Mouse (Mus musculus) gastrocnemius, adult 8-10 months (tissue): ENCODE data around the gene Ptprq. TPM values are rescaled to one million over a fixed set of nuclear protein-coding genes. Genes with fewer than 3 reads are reported as not detected.

Experiments used
- DNase-seq, 2 experiments: peaks; one replicate each; pipeline ENCODE4 v3.0.0; 2022; ENCODE audit warnings: low spot score in 2 of 2
- total RNA-seq, 4 experiments: library from RNA; stranded (reverse); gene quantifications; 2 replicates each; pipeline ENCODE4 v1.2.4; 2022

The Ptprq gene
- total RNA-seq: under 1 TPM; 0.15 to 0.40 (median 0.23) TPM

DNA sequence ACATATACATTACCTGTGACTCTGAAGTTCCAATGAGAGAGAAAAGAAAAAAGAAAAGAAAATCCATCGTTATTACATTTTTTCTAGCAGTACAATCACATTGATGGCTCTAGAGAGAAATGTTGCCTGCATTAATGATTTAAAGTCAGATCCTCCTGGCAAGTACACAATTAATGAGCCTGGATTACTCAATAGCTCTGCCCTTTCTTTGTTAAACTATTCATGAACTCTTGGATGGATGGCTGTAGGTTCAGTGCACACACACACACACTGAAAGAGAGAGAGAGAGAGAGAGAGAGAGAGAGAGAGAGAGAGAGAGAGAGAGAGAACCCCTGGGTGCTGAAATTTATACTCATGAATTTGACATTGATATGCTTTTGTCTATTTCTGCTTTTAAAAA is at the start of gene Ptprq:
Ptprq (minus strand) TSS at position 246 of the 400 bp plus-strand sequence.
- no peak for DNase-seq

DNA sequence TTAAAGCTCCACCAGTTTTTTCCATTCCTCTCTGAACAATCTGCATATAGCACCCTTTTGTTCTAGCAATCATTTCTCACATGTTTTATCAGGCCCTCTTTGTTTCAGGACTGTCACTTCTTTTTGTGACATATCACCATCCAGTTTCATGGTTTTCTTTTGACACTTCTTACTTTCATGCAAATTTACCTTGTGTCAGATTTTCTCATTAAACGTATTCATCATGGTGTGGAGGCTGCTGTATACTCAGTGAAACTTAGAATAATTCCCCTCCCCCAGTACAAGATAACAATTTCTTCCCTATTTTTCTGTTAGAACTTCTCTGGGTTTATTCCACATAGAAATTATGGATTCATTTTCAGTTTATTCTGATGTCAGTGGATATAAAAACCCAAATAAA is 39.8 kb upstream of the Ptprq start:
- DNase-seq: no peak

DNA sequence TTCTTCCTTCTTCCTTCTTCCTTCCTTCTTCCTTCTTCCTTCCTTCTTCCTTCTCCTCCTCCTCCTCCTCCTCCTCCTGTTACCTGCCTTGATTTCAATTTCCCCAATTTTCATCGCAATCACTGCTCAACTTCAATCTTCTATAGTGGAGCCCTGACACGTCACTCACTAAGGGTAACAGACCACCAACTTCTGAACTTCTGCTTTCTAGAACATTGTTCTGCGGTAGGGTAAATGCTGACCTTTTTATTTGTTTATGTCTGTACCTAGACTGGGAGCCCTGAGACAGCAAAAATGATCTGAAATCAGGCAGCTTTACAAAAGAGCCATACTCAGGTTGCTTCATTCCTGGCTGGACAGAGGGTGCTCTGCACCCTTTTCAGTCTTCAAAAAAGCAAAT is 33.6 kb upstream of the Ptprq start:
- DNase-seq: no peak

DNA sequence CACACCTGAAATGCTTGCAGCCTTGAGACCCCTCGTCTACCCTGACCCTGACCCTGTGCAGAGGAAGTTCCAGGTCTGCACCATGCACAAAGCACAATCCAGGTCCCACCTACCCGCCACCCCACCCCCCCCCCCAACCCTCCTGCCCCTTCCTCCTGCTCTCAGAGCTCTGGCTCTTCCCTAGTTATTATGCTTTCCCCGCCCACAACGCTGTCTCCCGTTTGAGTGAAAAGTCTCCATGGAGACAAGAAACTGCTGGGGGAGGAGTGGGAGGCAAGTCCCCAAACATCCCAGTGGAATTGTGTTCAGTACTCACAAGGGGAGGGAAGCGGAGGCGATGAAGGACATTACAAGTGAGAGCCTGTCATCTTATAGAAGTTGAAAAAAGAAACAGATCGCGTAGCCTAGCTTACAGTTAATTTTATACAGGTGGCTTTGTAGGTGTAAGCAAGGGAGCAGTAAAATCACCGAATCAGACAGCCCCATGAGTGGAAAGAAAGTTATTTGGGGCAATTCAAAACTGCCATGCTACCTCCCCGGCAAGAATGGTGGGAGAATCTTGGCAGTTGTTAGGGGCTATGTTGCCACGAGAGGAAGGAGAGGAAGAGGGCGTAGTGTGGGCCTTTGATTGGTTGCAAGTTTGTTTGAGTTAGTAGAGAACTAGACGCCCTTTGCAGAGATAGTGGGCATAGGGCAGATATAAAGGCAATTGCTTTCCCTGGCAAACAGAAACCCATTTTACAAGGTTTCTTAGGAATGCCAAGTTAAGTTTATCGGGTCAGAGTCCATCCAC is 32.7 kb upstream of the Ptprq start:
- no peak for DNase-seq

DNA sequence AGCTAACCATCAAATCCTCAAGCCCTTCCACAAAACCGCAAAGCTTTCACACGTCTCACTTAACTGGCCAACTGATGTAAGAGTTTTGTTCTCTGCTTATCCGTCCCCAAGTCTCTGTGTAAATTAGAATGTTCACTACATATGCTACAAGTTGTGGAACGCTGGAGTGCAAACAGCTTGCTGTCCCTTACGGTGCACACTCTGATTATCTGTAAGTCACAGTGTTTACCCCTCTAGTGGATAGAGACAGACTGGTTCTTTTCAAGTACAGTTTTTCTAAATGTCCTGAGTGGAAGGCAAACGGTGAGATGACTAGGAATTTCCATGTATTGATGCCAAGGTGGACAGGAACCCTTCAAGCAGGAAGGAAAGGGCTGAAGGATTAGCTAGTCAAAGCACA is 32.1 kb upstream of the Ptprq start:
- no peak for DNase-seq

DNA sequence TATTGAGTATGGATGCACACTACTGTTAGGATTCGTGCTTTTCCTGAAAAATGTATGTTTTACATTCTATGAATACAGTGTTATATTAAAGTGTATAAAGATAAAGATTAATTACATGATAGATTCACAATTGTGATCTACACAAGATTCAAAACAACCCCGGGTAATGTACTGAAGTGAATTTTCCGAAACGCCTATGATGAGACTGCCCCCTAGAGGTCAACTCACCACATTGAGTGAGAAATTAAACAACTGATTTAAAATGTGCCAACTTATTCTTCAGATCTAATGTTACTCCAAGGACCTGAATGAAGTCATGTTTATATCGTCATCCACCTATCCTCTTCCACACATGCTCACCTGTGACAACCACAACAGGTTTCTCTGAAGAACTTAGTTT is 27.7 kb upstream of the Ptprq start:
- no peak for DNase-seq

DNA sequence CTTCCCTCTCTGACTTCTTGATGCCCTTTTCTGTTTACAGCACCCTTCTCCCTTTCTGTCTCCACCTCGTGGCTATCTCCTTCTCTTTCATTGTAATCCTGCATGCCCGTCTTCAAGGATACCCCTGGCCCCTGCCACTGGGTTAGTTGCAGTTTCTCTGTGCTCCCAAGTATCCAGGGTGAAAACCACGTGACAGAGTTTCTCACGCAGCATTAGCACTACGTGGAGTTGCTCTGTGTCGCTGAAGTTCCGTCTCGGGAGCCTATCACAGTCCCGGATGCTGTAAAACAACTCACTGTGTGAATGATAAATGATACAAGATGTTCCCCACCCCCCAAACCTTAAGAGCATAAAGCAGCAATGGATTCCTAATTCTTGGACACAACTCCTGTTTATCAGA is 26.9 kb upstream of the Ptprq start:
- no peak for DNase-seq

DNA sequence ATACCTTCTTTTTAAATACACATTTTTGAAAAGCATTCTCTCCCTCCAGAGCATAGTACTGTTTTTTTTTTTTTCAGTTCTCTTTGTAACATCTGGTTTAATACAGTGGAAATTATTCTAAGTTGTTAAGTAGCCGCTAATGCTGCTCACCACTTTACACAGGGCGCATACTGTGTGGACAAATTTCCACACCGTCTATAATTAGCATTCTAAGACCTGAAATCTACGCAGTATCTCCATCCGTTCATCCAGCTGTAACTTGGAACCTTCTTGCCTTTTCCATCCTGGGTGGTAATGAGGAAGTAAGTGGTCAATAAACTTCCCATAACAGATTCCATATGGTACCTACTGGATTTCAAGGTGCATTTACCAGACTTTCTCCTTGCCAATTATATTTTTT is 20.0 kb upstream of the Ptprq start:
- DNase-seq: no peak

DNA sequence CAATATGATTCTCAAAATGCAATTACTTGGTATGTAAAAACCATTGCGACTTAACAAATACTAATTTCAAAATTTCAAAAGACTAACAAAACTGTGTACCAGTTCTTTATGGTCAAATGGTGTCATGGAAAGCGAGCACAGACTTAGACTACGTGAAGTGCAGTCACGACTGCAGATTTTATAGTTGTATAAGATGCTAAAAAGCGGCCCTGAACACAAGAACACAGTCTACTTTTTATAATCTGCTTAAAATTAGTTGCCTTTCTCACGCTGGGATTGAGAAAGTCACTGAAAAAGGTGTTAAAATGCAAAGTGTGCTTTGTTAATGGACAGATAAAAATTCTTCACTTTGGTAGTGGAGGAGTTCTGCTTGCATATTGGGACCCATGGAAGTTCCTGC is 17.9 kb upstream of the Ptprq start:
- no peak for DNase-seq

DNA sequence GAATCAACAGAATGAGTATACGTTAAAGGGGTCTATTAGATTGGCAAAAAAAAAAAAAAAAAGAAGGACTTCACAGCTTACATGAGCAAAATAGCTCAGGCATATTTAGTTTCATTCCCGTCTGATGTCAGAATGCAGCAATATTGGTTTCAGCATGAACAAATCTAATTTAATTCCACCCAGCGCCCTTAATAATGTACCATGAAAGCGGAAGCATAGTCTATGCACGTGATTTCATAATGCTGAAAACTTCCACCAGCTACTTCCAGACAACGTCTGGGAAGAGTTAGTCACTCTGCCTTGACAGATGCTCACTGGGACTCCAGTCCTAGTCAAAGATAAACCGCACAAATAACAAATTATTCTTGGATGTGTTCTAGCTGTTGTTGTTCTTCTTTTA is 15.6 kb upstream of the Ptprq start:
- DNase-seq: no peak

DNA sequence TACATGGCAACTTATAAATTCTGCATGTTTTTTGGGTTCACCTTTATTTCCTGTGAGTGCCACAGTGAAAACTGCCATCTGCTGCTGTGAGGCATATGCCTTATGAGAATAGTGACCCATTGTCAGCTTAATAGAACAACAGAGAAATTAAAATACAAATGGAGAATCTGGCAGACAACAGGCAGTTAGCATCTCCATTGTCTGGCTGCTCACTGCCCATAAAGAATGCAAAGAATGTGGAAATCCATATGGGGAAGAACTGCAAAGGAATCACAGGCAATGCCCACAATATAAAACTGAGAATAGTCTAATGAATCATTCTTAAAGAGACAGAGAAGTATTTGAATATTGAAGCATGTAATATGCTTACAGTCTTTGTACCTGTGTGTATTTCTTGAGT is 14.5 kb upstream of the Ptprq start:
- no peak for DNase-seq

DNA sequence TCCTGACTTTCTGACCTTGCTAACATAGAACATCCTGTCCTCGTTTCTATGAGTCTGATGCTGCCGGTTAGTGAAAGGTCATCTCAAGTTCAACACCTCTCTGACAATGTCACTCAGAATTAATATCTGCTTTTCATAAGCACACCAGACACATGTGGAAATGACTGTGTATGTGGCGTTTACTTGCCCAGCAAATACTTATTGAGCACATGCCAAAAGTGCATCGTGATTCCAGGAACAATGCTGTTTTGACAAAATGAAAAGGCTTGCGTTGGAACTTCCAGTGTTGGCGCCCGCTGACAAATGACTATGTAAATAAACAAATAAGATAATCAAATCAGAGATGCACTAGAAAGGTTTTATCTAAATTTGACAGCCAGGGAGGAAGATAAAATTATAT is 5.8 kb upstream of the Ptprq start:
- DNase-seq: no peak

DNA sequence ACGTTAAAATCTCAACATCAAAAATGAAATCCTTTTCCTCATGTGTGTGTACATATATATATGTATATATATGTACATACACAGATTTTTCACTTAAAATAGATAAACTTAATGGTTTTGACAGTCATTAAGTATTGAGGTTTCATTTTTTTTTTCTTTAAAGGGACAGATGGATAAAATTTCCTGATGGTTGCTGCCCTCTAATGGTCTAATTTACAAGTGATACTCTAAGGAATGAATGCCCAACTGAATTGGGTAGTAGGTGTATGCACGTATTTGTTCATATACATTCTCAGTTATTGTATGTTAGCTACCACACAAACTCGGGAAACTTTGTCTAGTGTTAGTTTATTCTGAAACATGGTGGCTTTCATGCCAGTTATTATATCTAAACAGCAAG is 15.4 kb downstream of the Ptprq start:
- no peak for DNase-seq

DNA sequence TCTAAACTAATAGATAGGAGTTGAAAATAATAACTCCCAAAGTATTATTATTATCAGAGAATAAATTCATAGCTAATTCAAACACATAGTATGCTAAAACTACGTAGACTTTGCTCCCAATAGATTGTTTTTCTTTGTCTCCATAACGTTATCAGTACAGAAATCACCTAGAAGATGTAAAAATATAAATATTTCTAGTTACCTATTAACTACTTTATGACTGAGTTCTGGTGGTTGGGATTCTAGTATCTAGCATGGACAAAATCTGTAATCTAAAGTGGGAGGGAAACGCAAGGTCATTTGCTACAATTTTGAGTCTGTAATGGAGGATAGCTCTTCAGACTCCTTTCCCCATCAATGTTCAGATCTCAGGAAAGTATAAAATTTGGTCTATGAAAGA is 18.9 kb downstream of the Ptprq start:
- no peak for DNase-seq

DNA sequence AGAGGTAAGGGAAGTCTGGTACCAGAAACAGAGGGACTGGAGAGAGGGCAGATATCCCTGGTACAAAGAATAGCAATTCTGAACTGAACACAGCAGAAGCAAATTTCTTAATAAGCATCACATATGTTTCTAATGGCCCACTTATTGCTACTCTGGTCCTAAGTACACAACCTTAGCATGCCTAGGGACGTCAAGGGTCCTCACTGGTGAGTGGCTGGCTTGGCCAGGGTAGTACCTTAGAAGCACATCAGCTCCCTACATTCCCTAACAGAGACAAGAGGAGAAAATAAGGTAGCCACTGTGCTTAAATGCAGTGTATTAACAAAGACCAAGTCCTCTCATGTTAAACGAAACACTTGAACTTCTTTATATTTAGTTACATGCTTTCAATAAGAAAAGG is 21.1 kb downstream of the Ptprq start:
- DNase-seq: no peak

DNA sequence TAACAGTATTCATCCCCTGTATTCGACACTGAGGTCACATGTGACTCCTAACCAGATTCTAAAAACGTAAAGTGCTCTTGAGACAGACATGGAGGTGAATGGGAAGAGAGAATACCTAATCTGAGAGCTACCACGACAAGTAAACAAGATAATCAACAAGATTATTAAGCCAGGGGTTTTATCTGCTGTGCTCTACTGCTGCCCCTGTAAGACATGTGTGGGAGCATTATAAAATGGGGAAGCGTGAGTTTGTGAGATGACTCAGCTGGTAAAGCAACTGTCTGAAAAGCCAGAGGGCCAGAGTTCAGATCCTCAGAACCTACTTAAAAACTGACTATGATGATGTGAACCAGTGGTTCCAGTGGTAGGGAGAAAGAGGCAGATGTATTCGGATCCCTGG is 22.7 kb downstream of the Ptprq start:
- no peak for DNase-seq

DNA sequence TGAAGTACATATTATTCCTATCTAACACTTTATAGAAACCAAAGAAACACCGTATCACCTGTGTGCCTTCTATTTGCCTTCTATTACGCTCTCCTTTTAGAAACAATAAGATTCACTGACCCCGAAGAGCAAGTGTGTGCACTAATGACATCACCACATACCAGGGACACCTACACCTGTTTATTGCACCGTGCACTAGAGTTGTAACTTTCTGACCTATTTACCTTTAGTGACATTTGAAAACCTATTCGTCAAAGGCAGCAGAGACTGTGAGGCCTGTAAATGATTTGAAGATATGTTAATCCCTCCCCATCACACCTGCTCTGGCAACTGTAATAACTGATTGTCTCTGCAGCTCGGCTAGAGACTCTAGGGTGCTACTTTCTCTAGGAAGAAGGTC is 32.5 kb downstream of the Ptprq start:
- DNase-seq: no peak

DNA sequence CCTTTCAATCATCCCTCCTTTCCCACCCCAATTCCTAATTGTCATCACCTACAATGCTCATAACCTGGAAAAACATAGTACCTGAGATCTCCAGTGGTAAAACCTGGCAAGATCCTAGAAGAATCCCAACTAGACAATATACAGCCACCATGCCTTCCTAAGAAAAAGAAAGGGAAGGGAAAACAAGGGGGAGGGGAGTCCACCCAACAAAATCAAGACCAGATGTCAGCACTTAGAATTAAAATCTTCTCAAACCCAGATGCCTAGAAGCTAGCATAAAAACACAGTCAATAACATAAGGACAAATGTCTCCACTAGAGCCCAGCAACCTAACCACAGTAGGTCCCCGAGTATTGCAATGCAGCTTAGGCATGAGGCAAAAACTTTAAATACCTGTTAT is 43.9 kb downstream of the Ptprq start:
- no peak for DNase-seq

DNA sequence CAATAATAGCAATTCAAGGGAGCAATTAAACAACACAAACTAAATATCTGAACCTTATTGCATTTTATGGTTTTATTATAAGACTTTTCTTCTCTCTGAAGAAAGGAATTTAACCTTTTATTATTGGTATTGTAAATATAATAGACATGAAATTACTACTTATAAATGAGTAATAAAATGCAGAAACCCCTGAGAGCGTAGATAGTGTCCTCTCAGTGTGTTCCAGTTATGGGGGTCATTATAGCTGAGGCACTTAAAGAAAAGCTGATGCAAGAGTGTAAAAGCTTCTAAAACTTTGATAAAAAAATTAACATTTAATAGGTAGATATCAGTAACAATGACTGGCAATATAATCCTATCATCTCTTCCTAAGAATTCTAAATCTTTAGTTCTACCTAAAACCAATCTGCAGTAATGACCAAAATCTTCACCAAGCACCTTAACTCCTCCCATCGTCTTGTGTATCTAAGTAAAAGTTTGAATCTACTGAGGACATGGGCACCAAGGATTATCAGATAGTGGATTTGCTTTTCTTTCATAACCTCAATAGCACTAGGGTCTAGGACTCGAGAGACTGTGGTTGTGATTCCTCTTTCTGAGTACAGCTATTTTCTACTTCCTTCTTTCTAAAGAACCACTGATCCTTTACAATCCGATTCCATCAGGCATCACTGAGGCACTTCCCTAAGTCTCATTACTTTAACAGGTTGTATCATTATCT is 51.3 kb downstream of the Ptprq start:
- no peak for DNase-seq

DNA sequence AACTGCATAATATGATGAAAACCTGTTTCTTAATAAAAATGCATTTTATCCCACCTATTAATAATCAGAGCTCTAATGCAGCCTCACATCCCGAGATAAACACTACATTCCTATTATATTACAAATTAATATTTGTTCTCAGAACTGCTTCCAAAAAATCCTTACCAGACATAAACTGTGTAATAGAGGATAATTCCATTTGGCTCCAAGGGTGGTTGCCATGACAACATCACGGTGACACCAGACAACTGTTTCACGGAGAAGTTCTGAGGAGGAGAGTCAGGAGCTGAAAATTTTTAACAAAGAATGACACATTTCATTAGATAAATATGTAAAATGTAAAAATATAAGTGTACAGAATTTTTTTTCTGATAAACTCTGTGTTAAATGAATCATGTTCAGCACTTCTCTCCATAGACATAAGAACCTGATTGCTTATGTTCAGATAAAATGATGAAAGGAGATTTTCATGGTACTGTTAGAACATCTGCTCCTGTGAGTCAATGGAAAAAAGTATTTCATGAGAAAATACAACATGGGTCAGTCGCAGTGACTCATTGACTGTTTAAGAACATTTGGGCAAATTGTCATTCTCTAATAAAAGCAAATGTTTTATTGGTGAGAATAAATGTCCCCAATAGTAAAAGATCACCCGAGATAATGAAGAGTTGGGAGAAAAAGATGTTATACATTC is 57.3 kb downstream of the Ptprq start:
- DNase-seq: no peak

DNA sequence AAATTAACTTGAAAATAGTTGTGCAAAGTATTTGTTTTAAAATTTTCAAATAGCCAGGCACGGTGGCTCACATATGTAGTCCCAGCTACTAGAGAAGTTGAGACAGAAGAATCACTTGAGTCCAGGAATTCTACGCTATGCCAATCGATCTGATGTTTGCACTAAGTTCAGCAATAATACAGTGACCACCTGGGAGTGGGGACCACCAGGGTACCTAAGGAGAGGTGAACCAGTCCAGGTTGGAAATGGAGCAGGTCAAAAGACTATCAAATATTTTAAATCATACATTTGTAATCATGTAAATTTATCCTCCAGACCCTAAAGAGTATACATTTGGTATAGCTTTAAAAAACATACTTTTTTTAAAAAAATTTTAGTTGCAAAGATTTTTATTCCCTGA is 57.9 kb downstream of the Ptprq start:
- no peak for DNase-seq

DNA sequence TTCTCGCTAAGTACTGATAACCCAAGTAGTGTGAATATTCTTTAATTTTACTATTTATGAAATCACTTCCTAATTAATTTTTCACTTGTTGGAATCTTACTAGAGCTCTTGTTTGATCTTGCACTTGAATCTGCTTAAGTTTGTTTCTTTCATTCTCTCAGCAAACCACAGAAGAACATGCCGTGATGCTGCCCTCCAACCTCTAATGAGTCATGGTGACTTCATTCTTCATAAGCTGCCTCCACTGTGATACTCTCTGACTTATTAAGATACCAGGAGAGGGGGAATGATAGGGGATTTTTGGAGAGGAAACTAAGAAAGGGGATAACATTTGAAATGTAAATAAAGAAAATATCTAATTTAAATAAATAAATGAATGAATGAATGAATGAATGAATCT is 60.7 kb downstream of the Ptprq start:
- no peak for DNase-seq

DNA sequence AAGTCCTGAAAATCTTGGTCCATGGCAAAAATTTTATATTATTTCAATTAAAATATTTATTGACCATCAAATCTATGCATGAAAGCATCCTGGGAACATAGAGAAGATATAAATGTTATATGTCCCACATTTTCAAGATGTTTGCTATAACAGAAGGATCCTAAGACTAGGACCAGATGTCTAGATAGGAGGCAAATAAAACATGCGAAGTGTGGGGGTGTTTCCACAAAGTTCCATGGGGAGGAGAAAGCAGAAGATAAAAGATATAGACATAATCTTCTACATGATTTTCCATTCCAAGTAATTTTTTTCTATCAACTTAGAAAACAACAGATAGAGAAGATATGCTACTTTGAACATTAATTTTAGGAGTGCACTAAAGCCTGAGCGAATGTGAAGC is 70.2 kb downstream of the Ptprq start:
- no peak for DNase-seq
